Mouse (Mus musculus) thymus, adult 2 months (tissue): ENCODE measurements at regions not wholly inside any gene's neighbourhood (a gene's known extent, or its start where the extent isn't known, plus 50 kb on each side); places are given as distances from the start of the nearest gene placed in this dataset.

Experiments
- CTCF ChIP-seq: fragments of 200-500 bp; IDR thresholded peaks from 2 replicates; pipeline ENCODE4 v1.5.1; 2012; ENCODE audit warnings: mild to moderate bottlenecking, control low read depth, low read length, moderate library complexity, borderline replicate concordance; ENCODE audit not compliant: control insufficient read depth, poor library complexity, insufficient read depth; ENCODE audit errors: extremely low read depth
- POLR2A ChIP-seq: fragments of 200-500 bp; IDR thresholded peaks from 2 replicates; pipeline ENCODE4 v1.6.1; 2012; ENCODE audit warnings: mild to moderate bottlenecking, low read length, control low read depth, moderate library complexity; ENCODE audit not compliant: control insufficient read depth, poor library complexity, insufficient read depth; ENCODE audit errors: extremely low read depth

- no peak for TF ChIP-seq POLR2A
- no peak for TF ChIP-seq CTCF
Measured at GRCm38 (mm10) chr3:99822735-99823134, 62.5 kb upstream of the Spag17 start.
